Mouse (Mus musculus): ENCODE data around the gene Dedd.

The Dedd gene

GRCm38 (mm10) chr1:171388376-171389102 is 59.6 kb downstream of the Dedd start, which contains the start of gene Arhgap30:
Gene Arhgap30, plus strand, starts transcription at chr1:171388954.
- in situ Hi-C loops (cut with MboI; ENCODE audit: low pct_unique_long_range_greater_than_20kb in 1 of 2, low sequenced_read_pairs in 2 of 2, unreplicated experiment in 1 of 2), result no loop called here

- in situ Hi-C loops (cut with MboI; ENCODE audit: low pct_unique_long_range_greater_than_20kb in 1 of 2, low sequenced_read_pairs in 2 of 2, unreplicated experiment in 1 of 2), result no loop called here
Measured at GRCm38 (mm10) chr1:171390101-171390500, 61.2 kb downstream of the Dedd start.

Measured in mouse embryonic stem cell (cell line).